Mouse (Mus musculus) liver, embryonic 14.5 days (tissue): ENCODE measurements at regions not wholly inside any gene's neighbourhood (a gene's known extent, or its start where the extent isn't known, plus 50 kb on each side); places are given as distances from the start of the nearest gene placed in this dataset.

Experiments
- ATAC-seq: fragments of 200-750 bp; cut with Nextera tagmentation; 2 replicates; pipeline ENCODE4 v1.8.0; 2017; ENCODE audit warnings: moderate number of reproducible peaks, mild to moderate bottlenecking, moderate library complexity; ENCODE audit not compliant: insufficient read depth
- DNase-seq, 3 experiments: peaks; one replicate each; pipeline ENCODE4 v3.0.0-alpha.2; 2012 to 2013; ENCODE audit warnings: low read depth in 3 of 3, low spot score in 3 of 3
- H3K27ac ChIP-seq: fragments of 300-500 bp; sonication (generic); 2 replicates; pipeline ENCODE4 v1.5.1; 2014; ENCODE audit warnings: moderate library complexity, mild to moderate bottlenecking, control low read depth, inconsistent platforms
- H3K27me3 ChIP-seq: fragments of 300-500 bp; sonication (generic); 2 replicates; pipeline ENCODE4 v1.6.1; 2014; ENCODE audit warnings: mild to moderate bottlenecking, low read length, moderate library complexity; ENCODE audit not compliant: control insufficient read depth, insufficient read depth
- H3K36me3 ChIP-seq: fragments of 300-500 bp; sonication (generic); replicated peaks from 2 replicates; pipeline ENCODE4 v1.6.1; 2014; ENCODE audit warnings: low read depth; ENCODE audit not compliant: control insufficient read depth, insufficient read depth
- H3K4me1 ChIP-seq, 2 experiments: fragments of 200-500 bp in 1 of 2; fragments of 300-500 bp in 1 of 2; sonication (generic) in 1 of 2; replicated peaks; 2 replicates each; pipeline ENCODE4 v1.6.1; 2012 to 2014; ENCODE audit warnings: antibody characterized with exemption in 1 of 2, inconsistent platforms in 1 of 2, low read length in 1 of 2; ENCODE audit not compliant: control insufficient read depth in 2 of 2, insufficient read depth in 2 of 2
- H3K4me2 ChIP-seq: fragments of 300-500 bp; sonication (generic); 2 replicates; pipeline ENCODE4 v1.6.1; 2014; ENCODE audit warnings: low read depth, mild to moderate bottlenecking, control low read depth, moderate library complexity
- H3K4me3 ChIP-seq, 2 experiments: fragments of 200-500 bp in 1 of 2; fragments of 300-500 bp in 1 of 2; sonication (generic) in 1 of 2; 2 replicates each; pipeline ENCODE4 v1.5.1; 2012 to 2014; ENCODE audit warnings: low read depth in 2 of 2, low read length in 2 of 2, mild to moderate bottlenecking in 2 of 2, control low read depth in 1 of 2, inconsistent platforms in 1 of 2, moderate library complexity in 1 of 2; ENCODE audit not compliant: insufficient read depth in 1 of 2
- H3K9ac ChIP-seq: fragments of 300-500 bp; sonication (generic); replicated peaks from 2 replicates; pipeline ENCODE4 v1.6.1; 2014; ENCODE audit warnings: mild to moderate bottlenecking, control low read depth, moderate library complexity
- H3K9me3 ChIP-seq: fragments of 300-500 bp; sonication (generic); 2 replicates; pipeline ENCODE4 v1.6.1; 2016; ENCODE audit warnings: low read length, mixed read lengths; ENCODE audit not compliant: control insufficient read depth
- CTCF ChIP-seq: IDR thresholded peaks from 2 replicates; pipeline ENCODE4 v1.5.1; 2016; ENCODE audit warnings: antibody characterized with exemption, low read depth, control low read depth
- EP300 ChIP-seq: IDR thresholded peaks from 2 replicates; pipeline ENCODE4 v1.6.1; 2016; ENCODE audit warnings: antibody characterized with exemption, low read depth
- WGBS: fragments of 180-500 bp; shearing (Covaris S2); extraction: QIAGEN DNeasy Blood & Tissue Kit; methylation state at CpG from one replicate; pipeline ENCODE4 v1.1.7; 2014; ENCODE audit not compliant: insufficient replicate concordance; 5-methylcytosine and 5-hydroxymethylcytosine counted together

- no peak for TF ChIP-seq EP300
- TF ChIP-seq CTCF = peak; percentile 31; the same call in 1 of the 2 replicates
- ATAC-seq = no peak
- 18% methylated on average over 2 of the region's 2 CpGs for WGBS
Observed at GRCm38 (mm10) chr17:3792597-3792996, 96.5 kb upstream of the Nox3 start.

GRCm38 (mm10) chr17:3782156-3782555 lies 86.1 kb upstream of the Nox3 start:
- Histone ChIP-seq H3K27me3 (no peaks in the 10 kb centered on the region), H3K4me1 (no peaks in the 10 kb centered on the region), H3K27ac (no peak overlapping the region), H3K4me2 (no peak overlapping the region), H3K9me3 (no peaks in the 10 kb centered on the region), H3K36me3 (no peaks in the 10 kb centered on the region), H3K4me3 (no peak overlapping the region), H3K9ac (no peak overlapping the region)
- WGBS = 66% methylated on average over 1 of the region's 1 CpGs
- no peak for TF ChIP-seq CTCF
- TF ChIP-seq EP300 = no peak
- no peak for DNase-seq
- no peak for ATAC-seq

More at GRCm38 (mm10) chr17:3792597-3792996, 96.5 kb upstream of the Nox3 start:
- Histone ChIP-seq H3K27ac (no peak overlapping the region), H3K9me3 (no peaks in the 10 kb centered on the region), H3K27me3 (no peaks in the 10 kb centered on the region), H3K4me1 (no peaks in the 10 kb centered on the region), H3K4me3 (no peak overlapping the region), H3K4me2 (no peak overlapping the region), H3K9ac (no peak overlapping the region), H3K36me3 (no peaks in the 10 kb centered on the region)
- no peak for DNase-seq

GRCm38 (mm10) chr17:3777691-3778090 lies 81.6 kb upstream of the Nox3 start:
- TF ChIP-seq CTCF = no peak
- TF ChIP-seq EP300 = no peak
- Histone ChIP-seq H3K4me2 (no peak overlapping the region), H3K27ac (no peak overlapping the region), H3K36me3 (no peaks in the 10 kb centered on the region), H3K27me3 (no peaks in the 10 kb centered on the region), H3K4me1 (no peaks in the 10 kb centered on the region), H3K9ac (no peak overlapping the region), H3K4me3 (no peak overlapping the region), H3K9me3 (no peaks in the 10 kb centered on the region)
- DNase-seq (no peak), ATAC-seq (no peak)

- Histone ChIP-seq H3K4me1 (no peaks in the 10 kb centered on the region), H3K27ac (no peak overlapping the region), H3K4me3 (no peak overlapping the region), H3K4me2 (no peak overlapping the region), H3K9ac (no peak overlapping the region), H3K36me3 (no peaks in the 10 kb centered on the region), H3K9me3 (no peaks in the 10 kb centered on the region), H3K27me3 (no peaks in the 10 kb centered on the region)
- ATAC-seq (no peak), DNase-seq (no peak)
- 58% methylated on average over 8 of the region's 8 CpGs for WGBS
- TF ChIP-seq EP300 = no peak
- no peak for TF ChIP-seq CTCF
Observed at GRCm38 (mm10) chr17:3747808-3748335, 51.8 kb upstream of the Nox3 start.
